Mouse (Mus musculus): Measurements from ENCODE around the gene Nxph1.

- TF ChIP-seq CTCF (IDR thresholded peaks at IDR 0.05; ENCODE audit: extremely low read depth, insufficient read length, insufficient replicate concordance, low read depth, low read length) (no peak), POLR2A (IDR thresholded peaks at IDR 0.05; ENCODE audit: low read depth, low read length) (no peak)
Measured at GRCm38 (mm10) chr6:8997326-8997725, 49.1 kb downstream of the Nxph1 start.

All from small intestine, adult 2 months (tissue).